ENCODE assay signal across 28 mouse cellular contexts in genomic region chr4:108691469-108691868, GRCm38 (mm10). TPM values are rescaled to one million over a fixed set of nuclear protein-coding genes. Genes with fewer than 3 reads are reported as not detected.
"Had no signal": no experiment of that assay in that cellular context is flagged by ENCODE, and none has a peak within 500 bp of the region (broad histone marks: within the 10 kb centered on the region; RNA-seq: fewer than 3 reads in every experiment).

No protein-coding gene starts in this region.

- DNase-seq: gastrocnemius, postnatal 14 days; gastrocnemius, postnatal 36 days; heart, adult 11 months; heart, adult 2 months; heart, postnatal 14 days; heart, postnatal 36 days; kidney, adult 11 months; kidney, adult 2 months; kidney, adult 9 months; kidney, postnatal 14 days; kidney, postnatal 36 days; left cerebral cortex, postnatal 4 days; lung, adult 18-20 months had no signal

- H3K27ac ChIP-seq: heart, adult 2 months; heart, embryonic 13.5 days; heart, embryonic 15.5 days; hindbrain, embryonic 14.5 days; kidney, embryonic 15.5 days; kidney, postnatal 0 days; left cerebral cortex, adult 2 months; limb, embryonic 13.5 days; limb, embryonic 15.5 days; liver, embryonic 12.5 days; liver, embryonic 14.5 days had no signal

- H3K9me3 ChIP-seq: heart, embryonic 15.5 days; kidney, embryonic 15.5 days; limb, embryonic 13.5 days; limb, embryonic 15.5 days; liver, embryonic 12.5 days had no signal

- H3K27me3 ChIP-seq: heart, embryonic 13.5 days; heart, embryonic 15.5 days; kidney, embryonic 15.5 days; limb, embryonic 13.5 days; limb, embryonic 15.5 days; liver, embryonic 12.5 days had no signal

- H3K4me3 ChIP-seq: heart, adult 2 months; heart, embryonic 13.5 days; heart, embryonic 15.5 days; kidney, embryonic 15.5 days; left cerebral cortex, adult 2 months; limb, embryonic 13.5 days; limb, embryonic 15.5 days; liver, embryonic 12.5 days had no signal

- H3K4me1 ChIP-seq: heart, embryonic 15.5 days; kidney, embryonic 15.5 days; limb, embryonic 13.5 days; limb, embryonic 15.5 days; liver, embryonic 12.5 days had no signal

- H3K9ac ChIP-seq: heart, embryonic 13.5 days; heart, embryonic 15.5 days; hindbrain, embryonic 14.5 days; kidney, embryonic 15.5 days; limb, embryonic 13.5 days; limb, embryonic 15.5 days; liver, embryonic 12.5 days; liver, embryonic 14.5 days had no signal

- H3K36me3 ChIP-seq: liver, embryonic 12.5 days had no signal

- ATAC-seq: hindbrain, embryonic 16.5 days; intestine, embryonic 16.5 days; liver, embryonic 12.5 days had no signal

RNA-seq across cellular contexts. Expression of gene 3110021N24Rik, which starts 28.0 kb away (rescaled TPM):
- total RNA-seq: hematopoietic stem cell, adult 5-6 weeks had no signal
- polyA plus RNA-seq: gonadal fat pad, adult 2 months; liver, adult 2 months had no signal
